ENCODE assay signal across 20 mouse cellular contexts in the genomic region with DNA sequence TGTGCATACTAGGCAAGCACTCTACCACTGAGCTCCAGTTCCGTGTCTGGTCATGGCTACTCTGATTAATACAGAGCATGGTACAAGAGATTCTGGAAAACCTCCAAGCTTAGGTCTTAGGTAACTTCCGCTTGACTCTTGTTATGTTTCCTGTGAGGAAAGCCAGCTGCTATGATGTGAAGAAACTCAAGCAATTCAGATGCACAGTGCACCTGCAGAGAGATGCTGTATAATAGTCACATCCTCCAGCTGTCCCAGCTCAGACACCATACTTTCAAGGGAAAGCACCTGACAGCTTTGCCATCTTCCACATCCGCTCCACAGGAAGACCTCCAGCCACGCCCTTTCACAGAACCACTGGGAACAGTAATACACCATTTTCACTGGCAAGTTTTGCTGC. TPM values are rescaled to one million over a fixed set of nuclear protein-coding genes. Genes with fewer than 3 reads are reported as not detected.
DNase-seq lines count a peak whose midpoint lies in the region; ATAC-seq and TF ChIP-seq lines count a peak whose summit lies in the region.
"Had no signal": no experiment of that assay in that cellular context is flagged by ENCODE, and none has a peak within 500 bp of the region (broad histone marks: within the 10 kb centered on the region; RNA-seq: fewer than 3 reads in every experiment).

No protein-coding gene starts in this region.

- H3K9me3 ChIP-seq in lung, postnatal 0 days (ENCODE audit: low read length), result no peaks in the 10 kb centered on the region
- H3K9me3 ChIP-seq: embryonic facial prominence, embryonic 12.5 days; hindbrain, embryonic 10.5 days had no signal

- no peak overlapping the region for H3K4me2 ChIP-seq in lung, postnatal 0 days (replicated peaks; ENCODE audit: low read depth, low read length)
- H3K4me2 ChIP-seq: embryonic facial prominence, embryonic 12.5 days; heart, embryonic 11.5 days had no signal

- H3K27ac ChIP-seq in lung, postnatal 0 days (ENCODE audit: low read length), result no peak overlapping the region
- H3K27ac ChIP-seq: embryonic facial prominence, embryonic 12.5 days; hindbrain, embryonic 10.5 days had no signal

- no peaks in the 10 kb centered on the region for H3K27me3 ChIP-seq in lung, postnatal 0 days (replicated peaks; ENCODE audit: insufficient read depth, low read length)
- H3K27me3 ChIP-seq: embryonic facial prominence, embryonic 12.5 days had no signal

- no peak for TF ChIP-seq CTCF in lung, postnatal 0 days (IDR thresholded peaks at IDR 0.05)

- H3K36me3 ChIP-seq in lung, postnatal 0 days (ENCODE audit: insufficient read depth, low read length), result no peaks in the 10 kb centered on the region
- H3K36me3 ChIP-seq: embryonic facial prominence, embryonic 12.5 days; hindbrain, embryonic 10.5 days had no signal

- WGBS in lung, postnatal 0 days, result 58% methylated on average over 4 of the region's 4 CpGs

- ATAC-seq in lung, postnatal 0 days, result no peak
- ATAC-seq in CD4-positive, CD25-positive, alpha-beta regulatory T cell, adult 4 months, result peak; percentile 88
- ATAC-seq in hematopoietic stem cell, adult 5-6 weeks (replicated peaks in 1 of 2; ENCODE audit: insufficient read depth in 1 of 2, low FRiP score in 2 of 2, low TSS enrichment in 1 of 2, low read depth in 1 of 2, poor library complexity in 2 of 2, severe bottlenecking in 2 of 2), result peak; percentile 22 to 76; a peak in 2 of 4 replicates
- ATAC-seq: hindbrain, embryonic 16.5 days had no signal

- no peak overlapping the region for H3K9ac ChIP-seq in lung, postnatal 0 days (replicated peaks; ENCODE audit: low read depth)
- H3K9ac ChIP-seq: embryonic facial prominence, embryonic 12.5 days had no signal

- H3K4me3 ChIP-seq in lung, postnatal 0 days (ENCODE audit: low read depth, low read length), result no peak overlapping the region
- H3K4me3 ChIP-seq: embryonic facial prominence, embryonic 12.5 days; hindbrain, embryonic 10.5 days had no signal

- H3K4me1 ChIP-seq in lung, postnatal 0 days (ENCODE audit: insufficient read depth, low read depth, low read length), result no peaks in the 10 kb centered on the region
- H3K4me1 ChIP-seq: embryonic facial prominence, embryonic 12.5 days; hindbrain, embryonic 10.5 days had no signal

- peak; percentile 21 for DNase-seq in lung, postnatal 0 days (ENCODE audit: low spot score)
- no peak for DNase-seq in lung, postnatal 25 days (ENCODE audit: low spot score)
- DNase-seq in thymus, postnatal 25 days, result peak; percentile 23
- DNase-seq in urinary bladder, adult 2 months (ENCODE audit: low spot score), result no peak
- DNase-seq in cerebellum, adult 18-20 months, result no peak
- DNase-seq: adrenal gland, postnatal 36 days; B cell, adult 2 months; cerebellum, adult 11 months; cerebellum, postnatal 10 days; kidney, adult 18-20 months; kidney, postnatal 4 days; lung, postnatal 14 days; midbrain, embryonic 14.5 days; right cerebral cortex, postnatal 14 days had no signal

- TF ChIP-seq EP300 in lung, postnatal 0 days (IDR thresholded peaks at IDR 0.05), result no peak

RNA-seq across cellular contexts. Expression of gene Abhd17c, which starts 21.7 kb away (rescaled TPM):
- 91.3 and 104 TPM in 2 replicates for polyA plus RNA-seq in lung, postnatal 0 days (2015; fragmentation: Nextera tagmentation; extraction: Ambion mirVana)
- 10 to 100 TPM in 1 of 2 experiments, 1 to 10 TPM in 1; 6.1 to 11.7 TPM for polyA plus RNA-seq in CD4-positive, CD25-positive, alpha-beta regulatory T cell, adult 4 months (2017; shearing (Covaris generic))
- total RNA-seq in hematopoietic stem cell, adult 5-6 weeks (2017), result 11.9 and 15.8 TPM in 2 replicates
- polyA plus RNA-seq in urinary bladder, adult 2 months (2012; rRNA removed), result 28.6 and 32.6 TPM in 2 replicates

Comparison
In these comparisons a context has a peak if more than half of its experiments do, and no peak if none do; other contexts are left out.
1. DNase-seq: peak in lung, postnatal 0 days (single experiment) and thymus, postnatal 25 days (single experiment); none in lung, postnatal 25 days (single experiment), urinary bladder, adult 2 months (single experiment) and cerebellum, adult 18-20 months (0 of 2).